Mouse (Mus musculus): ENCODE data around the gene Gm20509.

GRCm38 (mm10) chr9:73101536-73101935 lies 734 bp upstream of the Gm20509 start, which contains the start of gene Khdc3:
- TF ChIP-seq POLR2A (IDR thresholded peaks at IDR 0.05; ENCODE audit: borderline replicate concordance, insufficient read depth, low read length) (no peak), CTCF (IDR thresholded peaks at IDR 0.05; ENCODE audit: borderline replicate concordance, insufficient read depth, low read depth, low read length) (no peak)

Measured in cerebellum, adult 2 months (tissue).